Mouse (Mus musculus) cerebellum, adult 8-10 months (tissue): ENCODE data around the gene Glis3.

Experiments
- DNase-seq: peaks from one replicate; pipeline ENCODE4 v3.0.0; 2022

Gene Glis3

GRCm38 (mm10) chr19:28529006-28529405 lies 150.9 kb downstream of the Glis3 start:
- no peak for DNase-seq

GRCm38 (mm10) chr19:28527446-28527845 lies 152.4 kb downstream of the Glis3 start:
- no peak for DNase-seq

GRCm38 (mm10) chr19:28525331-28525730 lies 154.5 kb downstream of the Glis3 start:
- no peak for DNase-seq

GRCm38 (mm10) chr19:28522289-28522688 lies 157.6 kb downstream of the Glis3 start:
- no peak for DNase-seq

GRCm38 (mm10) chr19:28520761-28521181 lies 159.1 kb downstream of the Glis3 start:
- DNase-seq = no peak

- no peak for DNase-seq
These were observed 159.6 kb downstream of the Glis3 start for GRCm38 (mm10) chr19:28520128-28520745.

- DNase-seq = no peak
These were observed 160.6 kb downstream of the Glis3 start for GRCm38 (mm10) chr19:28519296-28519695.

GRCm38 (mm10) chr19:28518846-28519245 lies 161.0 kb downstream of the Glis3 start:
- DNase-seq = no peak

- no peak for DNase-seq
These were observed 161.6 kb downstream of the Glis3 start for GRCm38 (mm10) chr19:28518266-28518665.

- DNase-seq = no peak
These were observed 162.3 kb downstream of the Glis3 start for GRCm38 (mm10) chr19:28517464-28518080.

GRCm38 (mm10) chr19:28516487-28516886 lies 163.4 kb downstream of the Glis3 start:
- no peak for DNase-seq

GRCm38 (mm10) chr19:28512475-28512874 lies 167.4 kb downstream of the Glis3 start:
- DNase-seq = no peak

GRCm38 (mm10) chr19:28511910-28512309 lies 168.0 kb downstream of the Glis3 start:
- DNase-seq = no peak

- no peak for DNase-seq
These were observed 174.5 kb downstream of the Glis3 start for GRCm38 (mm10) chr19:28505376-28505775.

GRCm38 (mm10) chr19:28503011-28503410 lies 176.9 kb downstream of the Glis3 start:
- no peak for DNase-seq

GRCm38 (mm10) chr19:28500975-28501374 lies 178.9 kb downstream of the Glis3 start:
- DNase-seq = no peak

GRCm38 (mm10) chr19:28500505-28500904 lies 179.4 kb downstream of the Glis3 start:
- no peak for DNase-seq

- DNase-seq = no peak
These were observed 180.1 kb downstream of the Glis3 start for GRCm38 (mm10) chr19:28499786-28500185.

GRCm38 (mm10) chr19:28495926-28496325 lies 184.0 kb downstream of the Glis3 start:
- no peak for DNase-seq

- DNase-seq = no peak
These were observed 186.1 kb downstream of the Glis3 start for GRCm38 (mm10) chr19:28493605-28494260.

GRCm38 (mm10) chr19:28478055-28478454 lies 201.8 kb downstream of the Glis3 start:
- no peak for DNase-seq

- no peak for DNase-seq
These were observed 202.5 kb downstream of the Glis3 start for GRCm38 (mm10) chr19:28477326-28477863.

- no peak for DNase-seq
These were observed 206.3 kb downstream of the Glis3 start for GRCm38 (mm10) chr19:28473621-28474020.

- no peak for DNase-seq
These were observed 208.7 kb downstream of the Glis3 start for GRCm38 (mm10) chr19:28471144-28471543.
